Mouse (Mus musculus) adrenal gland (tissue): ENCODE data around the gene Gm10142.
"Not testable (repeated sequence)": the region's sequence is repeated elsewhere in the genome, so short reads cannot be mapped to it uniquely, and the experiment has no call there.

Source experiments
- intact Hi-C: fragments of 180-260 bp; cut with DNase I; formaldehyde crosslinking; loops from one replicate; pipeline ENCODE4 v1.15.1; 2025
- long read RNA-seq, 2 experiments: library from polyadenylated mRNA; unstranded; transcript quantifications; one replicate each; pipeline ENCODE4 v2.0.0; 2020; ENCODE audit warnings: borderline replicate concordance in 1 of 2; ENCODE audit not compliant: insufficient replicate concordance in 1 of 2

The Gm10142 gene
- long read RNA-seq, experiment 1, result 0 reads
- long read RNA-seq, experiment 2, result 0 reads

GRCm38 (mm10) chr10:77715507-77715906, at the start of gene Gm10142:
Gene Gm10142, plus strand, starts transcription at chr10:77715807.
- intact Hi-C loops, result no loop called here

- intact Hi-C loops, result no loop called here
Measured at GRCm38 (mm10) chr10:77666342-77666741, 49.3 kb upstream of the Gm10142 start.

- intact Hi-C loops, result no loop called here
Measured at GRCm38 (mm10) chr10:77667402-77667801, 48.2 kb upstream of the Gm10142 start.

GRCm38 (mm10) chr10:77670710-77671109, 44.9 kb upstream of the Gm10142 start:
- intact Hi-C loops, result no loop called here

GRCm38 (mm10) chr10:77671519-77671918, 44.1 kb upstream of the Gm10142 start:
- intact Hi-C loops, result no loop called here

GRCm38 (mm10) chr10:77673765-77674164, 41.8 kb upstream of the Gm10142 start:
- intact Hi-C loops, result no loop called here

GRCm38 (mm10) chr10:77677562-77677961, 38.0 kb upstream of the Gm10142 start:
- intact Hi-C loops, result no loop called here

- intact Hi-C loops, result no loop called here
Measured at GRCm38 (mm10) chr10:77682994-77683393, 32.6 kb upstream of the Gm10142 start.

GRCm38 (mm10) chr10:77684181-77684580, 31.4 kb upstream of the Gm10142 start:
- intact Hi-C loops, result no loop called here

- intact Hi-C loops, result no loop called here
Measured at GRCm38 (mm10) chr10:77685895-77686664, 29.5 kb upstream of the Gm10142 start, which contains the start of gene Tspear. Gene Tspear, plus strand, starts transcription at chr10:77686569.

- intact Hi-C loops, result no loop called here
Measured at GRCm38 (mm10) chr10:77687021-77687420, 28.6 kb upstream of the Gm10142 start.

GRCm38 (mm10) chr10:77690356-77690807, 25.2 kb upstream of the Gm10142 start, which contains the start of gene Gm19402:
Gene Gm19402, minus strand, starts transcription at chr10:77690757.
- intact Hi-C loops, result not testable (repeated sequence)

GRCm38 (mm10) chr10:77697133-77697532, 18.5 kb upstream of the Gm10142 start, which contains the start of gene Gm9508:
Gene Gm9508, minus strand, starts transcription at chr10:77697233.
- intact Hi-C loops, result no loop called here

- intact Hi-C loops, result no loop called here
Measured at GRCm38 (mm10) chr10:77706326-77706725, 9.3 kb upstream of the Gm10142 start, which contains the start of gene Gm10272. Gene Gm10272, plus strand, starts transcription at chr10:77706626.

- intact Hi-C loops, result no loop called here
Measured at GRCm38 (mm10) chr10:77709831-77710230, 5.8 kb upstream of the Gm10142 start.

- intact Hi-C loops, result not testable (repeated sequence)
Measured at GRCm38 (mm10) chr10:77711157-77711556, 4.5 kb upstream of the Gm10142 start, which contains the start of gene Gm10024. Gene Gm10024, plus strand, starts transcription at chr10:77711457.

- intact Hi-C loops, result no loop called here
Measured at GRCm38 (mm10) chr10:77713734-77714133, 1.9 kb upstream of the Gm10142 start.

- intact Hi-C loops, result not testable (repeated sequence)
Measured at GRCm38 (mm10) chr10:77720299-77720698, 4.7 kb downstream of the Gm10142 start, which contains the start of gene Krtap12-1. Gene Krtap12-1, plus strand, starts transcription at chr10:77720599.

- intact Hi-C loops, result loop anchor here (5.0 kb wide), 1 partner anchor 152 kb away; no protein-coding TSS in a partner anchor
Measured at GRCm38 (mm10) chr10:77724855-77725254, 9.2 kb downstream of the Gm10142 start.

- intact Hi-C loops, result loop anchor here (5.0 kb wide), 1 partner anchor 151 kb away; no protein-coding TSS in a partner anchor
Measured at GRCm38 (mm10) chr10:77726186-77726585, 10.6 kb downstream of the Gm10142 start, which contains the start of gene Gm10100. Gene Gm10100, plus strand, starts transcription at chr10:77726486.

- intact Hi-C loops, result loop anchor here (5.0 kb wide), 1 partner anchor 149 kb away; no protein-coding TSS in a partner anchor
Measured at GRCm38 (mm10) chr10:77728280-77728679, 12.7 kb downstream of the Gm10142 start.

GRCm38 (mm10) chr10:77729241-77729640, 13.6 kb downstream of the Gm10142 start:
- intact Hi-C loops, result loop anchor here (5.0 kb wide), 1 partner anchor 148 kb away; no protein-coding TSS in a partner anchor
